Mouse (Mus musculus) ovary, adult 2 months (tissue): ENCODE data around the gene Amacr. TPM values are rescaled to one million over a fixed set of nuclear protein-coding genes. Genes with fewer than 3 reads are reported as not detected.

Source experiments
- polyA plus RNA-seq: library from polyadenylated mRNA; depleted of rRNA; stranded (reverse); fragments of >200 nt; gene quantifications from 2 replicates; pipeline ENCODE4 v1.2.3, GENCODE M21; 2012; rRNA removed

Amacr gene
- polyA plus RNA-seq, result 6.2 TPM in 2 replicates

GRCm38 (mm10) chr15:10981377-10982063 lies at the start of gene Amacr:
Gene Amacr (plus strand): TSS chr15:10981756.

GRCm38 (mm10) chr15:10951951-10952759 lies 29.4 kb upstream of the Amacr start, which contains the start of gene C1qtnf3:
Gene C1qtnf3 (plus strand): TSS chr15:10952332.

GRCm38 (mm10) chr15:11000421-11000820 lies 18.9 kb downstream of the Amacr start, which contains the start of gene Slc45a2:
Gene Slc45a2 (plus strand): TSS chr15:11000721.

DNA sequence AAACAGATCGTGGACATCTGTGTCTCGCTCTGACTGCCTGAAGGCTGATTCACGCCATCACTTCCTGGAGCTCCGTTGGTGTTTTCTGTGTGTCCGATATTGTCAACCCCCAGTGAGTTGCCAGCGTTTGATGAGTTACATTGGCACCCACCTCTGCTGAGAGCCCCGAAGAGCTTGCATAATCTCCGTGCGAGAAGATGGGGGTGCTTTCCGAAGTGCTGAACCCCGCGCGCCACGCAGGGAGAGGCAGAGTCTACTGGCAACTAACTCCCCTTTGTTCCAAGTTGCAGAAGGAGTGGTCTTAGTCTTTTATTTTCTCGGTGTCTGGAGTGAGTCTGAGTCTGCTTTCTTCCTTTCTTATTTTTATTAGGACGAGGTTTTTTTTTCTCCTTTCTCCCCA lies 56.2 kb downstream of the Amacr start, which contains the start of gene Rxfp3:
Gene Rxfp3, minus strand, starts transcription at position 281 of the 400 bp plus-strand sequence.

Other genes with a start within 250 kb of the Amacr start
- gene C1qtnf3, start 29.4 kb upstream of the Amacr start, polyA plus RNA-seq, result 8.2 and 9.9 TPM in 2 replicates
- gene Slc45a2, start 19.0 kb downstream of the Amacr start, polyA plus RNA-seq, result not detected in 2 replicates
- gene Rxfp3, start 56.2 kb downstream of the Amacr start, polyA plus RNA-seq, result 0.05 and 0.12 TPM in 2 replicates
- 3.1 and 3.3 TPM in 2 replicates for gene Adamts12, start 83.0 kb downstream of the Amacr start, polyA plus RNA-seq